Mouse (Mus musculus): ENCODE measurements around the gene Lysmd1. TPM values are rescaled to one million over a fixed set of nuclear protein-coding genes. Genes with fewer than 3 reads are reported as not detected.

Gene Lysmd1
- polyA plus RNA-seq, 1 experiment = 7.0 TPM

DNA sequence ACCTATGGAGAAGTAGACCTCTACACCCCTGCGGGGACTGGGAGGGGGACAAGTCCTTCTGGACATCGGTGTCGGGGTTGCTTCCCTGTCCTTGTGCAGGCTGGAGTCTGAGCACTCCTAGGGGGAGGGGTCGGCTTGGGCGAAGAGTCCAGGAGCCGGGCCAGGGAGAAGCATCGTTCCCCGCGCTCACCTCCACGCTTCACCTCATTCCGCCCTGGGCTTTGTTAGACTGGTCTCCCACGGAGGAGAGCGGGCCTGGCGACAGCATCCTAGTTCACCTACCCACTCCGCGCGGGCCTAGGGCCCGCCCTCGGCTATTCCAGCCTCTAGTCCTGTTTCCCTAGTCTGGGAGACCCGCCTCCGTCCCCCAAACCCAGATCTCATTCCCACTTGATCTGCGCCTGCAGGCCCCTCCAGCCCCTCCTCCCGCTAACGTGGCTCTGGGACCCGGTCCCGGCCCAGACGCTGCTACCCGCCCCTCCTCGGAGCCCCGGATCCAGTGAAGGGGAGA is 27.2 kb downstream of the Lysmd1 start:
- peak overlapping the region; percentile 13 for H3ac ChIP-seq (ENCODE audit: control insufficient read depth, insufficient read length)
- no peaks in the 10 kb centered on the region for H3K79me2 ChIP-seq (ENCODE audit: control insufficient read depth, insufficient read depth)
- peak overlapping the region; percentile 83 for H3K4me3 ChIP-seq
- peak overlapping the region; percentile 97 for H3K4me2 ChIP-seq (ENCODE audit: low read depth)
- no peaks in the 10 kb centered on the region for H3K36me3 ChIP-seq (ENCODE audit: control insufficient read depth, insufficient read depth)
- TF ChIP-seq REST (IDR thresholded peaks at IDR 0.05; ENCODE audit: insufficient read depth, insufficient read length) = no peak
- no peak for TF ChIP-seq E2F4 (IDR thresholded peaks at IDR 0.05; ENCODE audit: insufficient read depth)
- TF ChIP-seq CEBPB (IDR thresholded peaks at IDR 0.05; ENCODE audit: insufficient read depth, poor library complexity, severe bottlenecking) = no peak
- TF ChIP-seq SRF (IDR thresholded peaks at IDR 0.05; ENCODE audit: control insufficient read depth, insufficient read length, low read depth) = no peak
- TF ChIP-seq POLR2A (IDR thresholded peaks at IDR 0.05; ENCODE audit: insufficient read length, low read depth) = no peak
- TF ChIP-seq TCF3 (IDR thresholded peaks at IDR 0.05; ENCODE audit: insufficient read length, low read depth) = no peak
- TF ChIP-seq TCF12 (IDR thresholded peaks at IDR 0.05; ENCODE audit: insufficient read depth, poor library complexity, severe bottlenecking) = no peak
- no peak for TF ChIP-seq USF1 (IDR thresholded peaks at IDR 0.05; ENCODE audit: low read depth)
- TF ChIP-seq MYOD1 (IDR thresholded peaks at IDR 0.05; ENCODE audit: control insufficient read depth in 1 of 3, insufficient read length in 2 of 3, low read depth in 2 of 3) = no peak
- no peak for TF ChIP-seq POLR2AphosphoS2 (IDR thresholded peaks at IDR 0.05; ENCODE audit: insufficient read length, low read depth)
- TF ChIP-seq MAX (IDR thresholded peaks at IDR 0.05; ENCODE audit: low read depth) = no peak
- H3K27me3 ChIP-seq (ENCODE audit: control insufficient read depth, insufficient read depth, insufficient read length) = no peaks in the 10 kb centered on the region

DNA sequence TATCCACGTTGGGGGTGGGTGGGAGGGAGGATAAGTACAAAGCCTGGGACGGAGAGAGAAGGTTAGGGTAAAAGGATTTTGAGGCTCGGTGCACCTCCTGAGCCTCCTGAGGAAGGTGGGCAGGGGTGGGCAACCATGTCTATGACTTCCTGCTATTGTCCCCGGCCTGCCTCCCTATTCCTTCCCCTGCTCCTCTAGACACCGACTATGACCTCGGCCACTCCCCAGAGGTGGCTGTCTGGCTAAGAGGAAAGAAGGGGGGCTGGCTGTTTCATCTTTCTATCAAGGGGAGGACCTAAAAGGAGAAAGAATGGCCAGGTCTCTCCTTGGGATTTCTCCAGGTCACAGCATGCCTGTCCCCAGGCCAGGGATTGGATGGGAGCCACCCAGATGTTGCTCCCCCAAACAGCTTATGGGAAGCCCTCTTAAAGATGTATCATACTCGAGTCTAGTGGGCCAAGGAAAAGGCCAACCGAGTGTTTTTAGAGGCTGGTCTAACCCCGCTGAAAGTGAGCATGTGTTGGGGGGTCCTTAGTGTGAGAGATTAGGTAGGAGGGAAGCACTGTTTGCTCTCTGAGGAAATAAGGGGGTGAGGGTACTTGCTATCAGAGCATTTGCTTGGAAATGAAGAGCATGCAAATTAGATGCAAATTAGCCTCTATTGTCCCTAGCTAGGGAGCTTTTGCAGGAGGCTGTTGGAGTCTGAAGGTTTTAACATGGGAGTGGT is 27.9 kb downstream of the Lysmd1 start:
- H3K4me2 ChIP-seq (ENCODE audit: low read depth) = peak overlapping the region; percentile 97
- TF ChIP-seq E2F4 (IDR thresholded peaks at IDR 0.05; ENCODE audit: insufficient read depth) (no peak), USF1 (IDR thresholded peaks at IDR 0.05; ENCODE audit: low read depth) (no peak), TCF12 (IDR thresholded peaks at IDR 0.05; ENCODE audit: insufficient read depth, poor library complexity, severe bottlenecking) (no peak), TCF3 (IDR thresholded peaks at IDR 0.05; ENCODE audit: insufficient read length, low read depth) (no peak), MYOG (IDR thresholded peaks at IDR 0.05; ENCODE audit: control insufficient read depth in 1 of 3, insufficient read depth in 1 of 3, insufficient read length in 2 of 3, low read depth in 2 of 3) (no peak), MYOD1 (IDR thresholded peaks at IDR 0.05; ENCODE audit: control insufficient read depth in 1 of 3, insufficient read length in 2 of 3, low read depth in 2 of 3) (no peak), CEBPB (IDR thresholded peaks at IDR 0.05; ENCODE audit: insufficient read depth, poor library complexity, severe bottlenecking) (no peak), POLR2A (IDR thresholded peaks at IDR 0.05; ENCODE audit: insufficient read length, low read depth) (no peak), SRF (IDR thresholded peaks at IDR 0.05; ENCODE audit: control insufficient read depth, insufficient read length, low read depth) (no peak), MAX (IDR thresholded peaks at IDR 0.05; ENCODE audit: low read depth) (no peak), POLR2AphosphoS2 (IDR thresholded peaks at IDR 0.05; ENCODE audit: insufficient read length, low read depth) (no peak)
- no peak overlapping the region for H3ac ChIP-seq (ENCODE audit: control insufficient read depth, insufficient read length)
- H3K79me2 ChIP-seq (ENCODE audit: control insufficient read depth, insufficient read depth) = no peaks in the 10 kb centered on the region
- H3K27me3 ChIP-seq (ENCODE audit: control insufficient read depth, insufficient read depth, insufficient read length) = no peaks in the 10 kb centered on the region
- H3K36me3 ChIP-seq (ENCODE audit: control insufficient read depth, insufficient read depth) = no peaks in the 10 kb centered on the region
- peak overlapping the region; percentile 83 for H3K4me3 ChIP-seq

- Histone ChIP-seq H3K27me3 (ENCODE audit: control insufficient read depth, insufficient read depth, insufficient read length) (no peaks in the 10 kb centered on the region), H3ac (ENCODE audit: control insufficient read depth, insufficient read length) (no peak overlapping the region), H3K4me3 (peak overlapping the region; percentile 83), H3K79me2 (ENCODE audit: control insufficient read depth, insufficient read depth) (no peaks in the 10 kb centered on the region), H3K4me2 (ENCODE audit: low read depth) (peak overlapping the region; percentile 97), H3K36me3 (ENCODE audit: control insufficient read depth, insufficient read depth) (no peaks in the 10 kb centered on the region)
- TF ChIP-seq MAX (IDR thresholded peaks at IDR 0.05; ENCODE audit: low read depth) (no peak), E2F4 (IDR thresholded peaks at IDR 0.05; ENCODE audit: insufficient read depth) (no peak), TCF3 (IDR thresholded peaks at IDR 0.05; ENCODE audit: insufficient read length, low read depth) (no peak), TCF12 (IDR thresholded peaks at IDR 0.05; ENCODE audit: insufficient read depth, poor library complexity, severe bottlenecking) (no peak), MYOG (IDR thresholded peaks at IDR 0.05; ENCODE audit: control insufficient read depth in 1 of 3, insufficient read depth in 1 of 3, insufficient read length in 2 of 3, low read depth in 2 of 3) (no peak), USF1 (IDR thresholded peaks at IDR 0.05; ENCODE audit: low read depth) (no peak)
Measured at GRCm38 (mm10) chr3:95162345-95162628, 28.4 kb downstream of the Lysmd1 start.

DNA sequence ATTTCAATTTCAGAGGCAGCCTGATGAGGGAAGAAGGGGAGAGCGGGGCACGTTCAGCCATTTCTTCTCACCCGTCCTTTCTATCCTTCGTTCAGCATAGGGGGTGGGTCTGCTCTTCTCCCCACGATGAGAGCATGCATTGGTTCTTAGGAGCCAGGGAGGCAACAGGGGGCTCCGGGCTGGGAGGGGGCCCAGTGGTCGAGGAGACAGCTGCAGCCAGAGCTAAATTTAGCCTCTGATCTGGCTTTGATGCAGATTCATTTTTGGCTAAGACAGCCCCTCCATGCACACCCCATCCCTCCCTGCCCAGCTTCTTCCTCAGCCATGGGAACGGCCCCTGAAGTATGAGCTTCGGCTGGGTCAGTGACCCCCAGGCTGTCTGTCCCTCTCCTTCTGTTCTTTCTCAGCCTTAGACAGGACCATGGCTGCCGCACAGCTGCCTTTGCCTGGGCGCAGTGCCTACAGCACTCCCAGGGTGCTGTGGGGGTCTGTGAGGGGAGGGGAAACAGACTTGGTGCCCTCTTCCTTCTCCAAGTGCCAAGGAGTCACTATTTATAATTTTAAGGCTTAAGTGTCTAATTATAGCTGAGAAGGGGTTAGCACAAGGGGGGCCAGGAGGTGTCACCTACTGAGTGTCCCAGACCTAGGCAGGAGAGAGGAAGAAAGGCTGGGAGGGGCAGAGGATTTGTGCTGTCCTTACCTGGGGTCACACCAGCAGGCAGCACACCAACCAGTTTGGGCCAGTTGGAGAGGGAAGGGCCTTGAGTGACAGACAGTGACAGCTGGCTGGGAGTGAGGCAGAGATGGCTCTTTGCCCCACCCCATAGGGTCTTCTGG is 29.7 kb downstream of the Lysmd1 start:
- Histone ChIP-seq H3K4me3 (peak overlapping the region; percentile 83), H3K4me2 (ENCODE audit: low read depth) (peak overlapping the region; percentile 97)

More for the DNA sequence above, 29.7 kb downstream of the Lysmd1 start:
- H3ac ChIP-seq (ENCODE audit: control insufficient read depth, insufficient read length) = no peak overlapping the region
- H3K36me3 ChIP-seq (ENCODE audit: control insufficient read depth, insufficient read depth) = no peaks in the 10 kb centered on the region
- TF ChIP-seq MYOG (IDR thresholded peaks at IDR 0.05; ENCODE audit: control insufficient read depth in 1 of 3, insufficient read depth in 1 of 3, insufficient read length in 2 of 3, low read depth in 2 of 3) = peak; percentile 54 to 93 (median 70)
- peak; percentile 98 to 100 (median 99) for TF ChIP-seq MYOD1 (IDR thresholded peaks at IDR 0.05; ENCODE audit: control insufficient read depth in 1 of 3, insufficient read length in 2 of 3, low read depth in 2 of 3)
- TF ChIP-seq TCF3 (IDR thresholded peaks at IDR 0.05; ENCODE audit: insufficient read length, low read depth) = peak; percentile 79
- TF ChIP-seq POLR2A (IDR thresholded peaks at IDR 0.05; ENCODE audit: insufficient read length, low read depth) = peak; percentile 10
- no peak for TF ChIP-seq E2F4 (IDR thresholded peaks at IDR 0.05; ENCODE audit: insufficient read depth)
- peak; percentile 84 for TF ChIP-seq TCF12 (IDR thresholded peaks at IDR 0.05; ENCODE audit: insufficient read depth, poor library complexity, severe bottlenecking)
- no peaks in the 10 kb centered on the region for H3K27me3 ChIP-seq (ENCODE audit: control insufficient read depth, insufficient read depth, insufficient read length)
- H3K79me2 ChIP-seq (ENCODE audit: control insufficient read depth, insufficient read depth) = no peaks in the 10 kb centered on the region
